Mouse (Mus musculus) ovary, postnatal 14 days (tissue): ENCODE data around the gene Gck.
A peak's percentile ranks its signal among the peaks of the same experiment; 100 is the strongest.
"Not testable (repeated sequence)": the region's sequence is repeated elsewhere in the genome, so short reads cannot be mapped to it uniquely, and the experiment has no call there.

ENCODE experiments used
- DNase-seq: peaks from one replicate; pipeline ENCODE4 v3.0.0; 2022; ENCODE audit warnings: low spot score

Gene Gck

GRCm38 (mm10) chr11:5907096-5907495 is 42.8 kb downstream of the Gck start:
- no peak for DNase-seq

DNA sequence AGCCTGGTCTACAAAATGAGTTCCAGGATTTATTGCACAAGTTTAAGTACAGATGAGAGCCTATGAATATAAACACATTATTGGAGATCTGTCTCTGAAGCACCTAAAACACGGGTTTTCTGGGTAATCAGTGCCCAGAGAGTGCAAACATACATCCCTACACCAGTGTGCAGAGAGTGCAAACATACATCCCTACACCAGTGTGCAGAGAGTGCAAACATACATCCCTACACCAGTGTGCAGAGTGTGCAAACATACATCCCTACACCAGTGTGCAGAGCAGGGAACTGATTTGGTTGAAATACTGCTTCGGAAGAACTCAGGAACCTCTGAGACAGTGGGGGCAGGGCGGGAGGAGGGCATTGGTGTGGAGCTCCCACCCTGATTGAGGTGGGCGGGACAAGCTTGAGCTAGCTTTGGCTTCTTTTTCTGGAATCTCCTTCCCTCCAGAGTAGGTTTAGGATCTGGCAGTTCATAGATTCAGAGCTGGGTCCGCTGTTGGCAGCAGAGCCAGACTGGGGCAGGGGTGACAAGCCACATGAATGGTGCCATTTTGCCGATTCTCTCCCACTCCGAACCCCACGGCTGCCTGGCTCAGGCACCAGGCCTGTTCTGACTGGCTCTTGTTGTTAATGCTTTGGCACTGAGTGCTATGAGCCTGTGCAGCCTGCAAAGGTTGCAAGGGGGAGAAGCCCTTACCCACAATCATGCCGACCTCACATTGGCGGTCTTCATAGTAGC is 43.9 kb downstream of the Gck start:
- DNase-seq, result no peak

GRCm38 (mm10) chr11:5904871-5905270 is 45.0 kb downstream of the Gck start:
- no peak for DNase-seq

GRCm38 (mm10) chr11:5904357-5904756 is 45.5 kb downstream of the Gck start:
- DNase-seq, result no peak

DNA sequence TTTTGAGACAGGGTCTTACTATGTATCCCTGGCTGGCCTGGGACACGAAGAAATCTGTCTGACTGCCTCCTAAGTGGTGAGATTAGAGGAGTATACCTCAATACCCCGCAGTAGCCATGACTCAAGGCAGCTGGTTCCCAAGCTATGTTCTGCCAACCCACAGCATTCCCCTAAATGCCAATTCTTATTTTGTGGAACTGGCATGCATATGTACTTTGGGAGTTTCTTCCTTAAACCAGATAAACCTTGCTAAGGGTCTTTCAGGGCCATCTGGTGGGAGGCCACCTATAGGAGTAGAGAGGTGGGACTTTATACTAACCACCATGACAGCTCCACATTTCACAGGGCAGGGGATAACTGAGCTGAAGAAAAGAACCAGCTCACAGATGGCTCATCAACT is 46.0 kb downstream of the Gck start:
- no peak for DNase-seq

GRCm38 (mm10) chr11:5902390-5902789 is 47.5 kb downstream of the Gck start:
- no peak for DNase-seq

GRCm38 (mm10) chr11:5901950-5902349 is 47.9 kb downstream of the Gck start:
- no peak for DNase-seq

- DNase-seq, result no peak
These were observed 48.6 kb downstream of the Gck start for GRCm38 (mm10) chr11:5901320-5901719.

DNA sequence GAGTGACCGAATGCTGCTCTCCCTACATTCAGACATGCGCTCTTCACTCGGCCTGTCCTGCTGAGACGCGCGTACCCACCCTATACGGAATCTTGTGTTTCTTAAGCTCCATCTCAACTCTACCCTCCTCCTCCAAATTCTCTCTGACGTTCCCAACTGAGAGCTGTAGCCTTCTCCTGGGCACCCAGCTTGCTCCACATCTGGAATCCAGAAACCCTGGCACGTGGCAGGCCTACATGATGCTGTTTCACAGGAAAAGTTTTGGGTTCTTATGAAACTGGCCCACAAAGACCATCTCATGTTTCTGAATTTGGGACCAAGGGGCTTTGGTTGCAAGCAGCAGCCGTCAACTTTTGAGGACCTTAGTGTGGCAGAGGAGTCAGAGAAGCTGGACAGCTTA is 50.6 kb downstream of the Gck start:
- DNase-seq, result no peak

DNA sequence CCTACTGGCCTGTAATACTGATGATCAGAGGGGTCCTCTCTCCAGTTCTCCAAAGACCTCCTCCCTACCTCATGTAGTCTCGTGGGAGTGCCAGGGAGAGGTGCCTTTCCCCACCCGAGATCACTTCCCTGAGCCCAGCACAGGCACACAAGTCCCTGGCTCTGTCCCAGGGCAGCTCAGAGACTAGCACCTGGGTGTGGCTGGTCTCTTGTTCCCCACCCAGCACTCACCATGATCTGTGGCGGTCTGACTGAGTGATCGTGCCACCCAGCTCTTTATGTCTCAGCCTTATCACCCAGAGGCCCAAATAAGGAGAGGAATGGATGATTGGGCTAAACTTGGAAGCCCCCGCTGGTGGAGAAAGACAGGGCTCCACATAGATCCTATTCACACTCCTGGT is 51.4 kb downstream of the Gck start, which contains the start of gene Myl7:
TSS of gene Myl7 (minus strand) at position 252 of the 400 bp plus-strand sequence.
- no peak for DNase-seq

DNA sequence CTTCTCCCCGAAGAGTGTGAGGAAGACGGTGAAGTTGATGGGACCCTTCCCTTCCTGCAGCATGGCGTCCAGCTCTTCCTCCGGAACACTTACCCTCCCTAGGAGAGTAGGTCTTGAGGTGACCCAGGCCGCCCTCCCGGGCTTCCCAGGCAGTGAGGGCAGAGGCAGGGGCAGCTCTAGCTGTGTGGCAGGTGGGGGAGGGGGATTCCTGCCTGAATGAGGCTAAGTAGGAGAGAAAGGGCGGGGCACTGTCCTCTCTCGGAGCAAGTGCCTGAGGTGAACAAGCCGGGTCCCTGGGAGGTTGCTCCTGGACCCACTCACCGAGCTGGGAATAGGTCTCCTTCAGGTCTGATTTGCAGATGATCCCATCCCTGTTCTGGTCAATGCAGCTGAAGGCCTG is 52.0 kb downstream of the Gck start:
- DNase-seq, result no peak

DNA sequence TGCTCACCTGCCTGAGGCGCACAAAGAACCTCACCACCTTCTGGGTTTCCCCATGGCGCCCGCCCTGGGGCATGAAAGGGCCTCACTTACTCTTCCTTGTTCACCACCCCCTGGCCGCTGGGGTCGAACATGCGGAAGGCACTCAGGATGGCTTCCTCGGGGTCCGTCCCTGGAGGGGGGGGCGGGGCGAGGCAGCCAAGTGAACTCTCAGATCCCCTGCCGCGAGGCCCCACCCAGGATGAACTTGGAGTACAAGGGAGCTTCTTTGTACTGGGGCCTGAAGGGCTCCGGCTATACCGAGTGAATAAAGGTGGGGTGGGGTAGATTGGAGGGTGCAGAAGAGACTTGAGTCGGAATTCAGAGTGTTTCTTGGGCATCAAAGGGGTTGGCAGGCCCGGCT is 52.7 kb downstream of the Gck start:
- no peak for DNase-seq

- DNase-seq, result no peak
These were observed 56.1 kb downstream of the Gck start for GRCm38 (mm10) chr11:5893807-5894206.

- no peak for DNase-seq
These were observed 57.0 kb downstream of the Gck start for GRCm38 (mm10) chr11:5892810-5893368.

DNA sequence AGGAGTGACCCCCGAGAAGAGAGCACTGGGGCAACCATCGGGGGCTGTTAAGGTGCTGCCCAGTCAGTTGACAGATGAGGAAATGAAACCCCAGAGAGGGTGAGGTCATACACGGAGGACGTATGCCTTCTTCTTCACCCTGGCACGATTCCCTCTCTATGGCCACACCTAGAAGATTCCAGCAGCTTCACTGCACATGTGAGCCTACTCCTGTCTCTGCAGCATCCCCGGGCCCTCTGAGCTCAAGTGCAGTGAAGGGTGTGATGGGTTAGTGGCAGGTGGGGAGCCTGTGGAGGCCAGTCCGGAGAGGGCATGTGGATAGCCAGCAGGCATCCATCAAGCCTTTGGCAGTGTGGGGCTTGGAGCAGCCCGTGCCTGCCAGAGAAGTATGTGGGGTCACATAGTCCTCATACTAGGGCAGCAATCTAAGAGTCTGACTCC is 57.7 kb downstream of the Gck start:
- DNase-seq, result no peak

DNA sequence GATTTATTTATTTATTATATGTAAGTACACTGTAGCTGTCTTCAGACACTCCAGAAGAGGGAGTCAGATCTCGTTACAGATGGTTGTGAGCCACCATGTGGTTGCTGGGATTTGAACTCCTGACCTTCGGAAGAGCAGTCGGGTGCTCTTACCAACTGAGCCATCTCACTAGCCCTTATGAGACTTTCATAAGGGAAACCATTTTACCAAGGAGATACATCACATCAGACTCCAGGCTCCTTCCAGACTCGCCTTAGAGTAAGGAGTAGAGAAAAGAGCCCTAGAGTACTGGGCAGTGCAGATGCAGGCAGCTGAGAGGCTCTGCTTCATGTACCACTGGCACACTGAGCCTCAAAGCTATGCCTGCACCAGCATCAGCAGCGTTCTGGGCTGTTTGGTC is 61.3 kb downstream of the Gck start:
- DNase-seq, result not testable (repeated sequence)

DNA sequence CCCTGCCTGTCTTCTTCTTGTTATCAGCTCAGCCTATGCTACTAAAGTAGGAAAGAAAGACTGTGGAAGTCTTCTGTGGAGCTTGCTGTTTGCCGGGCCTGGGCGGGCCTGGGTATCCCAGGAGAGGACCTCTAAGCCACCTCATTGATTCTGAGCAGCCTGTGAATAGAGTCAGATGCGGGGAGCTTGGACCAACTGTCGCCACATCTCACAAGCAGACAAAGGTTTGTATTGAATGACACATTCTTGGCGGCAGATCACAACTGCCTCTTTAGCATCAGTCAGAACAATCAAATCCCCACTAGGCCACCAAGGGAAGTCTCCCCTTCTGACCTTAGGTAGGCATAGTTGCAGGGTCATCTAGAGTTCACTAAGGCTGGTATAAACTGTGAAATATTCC is 62.6 kb downstream of the Gck start:
- DNase-seq, result no peak

- peak; percentile 61 for DNase-seq
These were observed 63.7 kb downstream of the Gck start for GRCm38 (mm10) chr11:5886187-5886586.

GRCm38 (mm10) chr11:5882518-5882917 is 67.4 kb downstream of the Gck start:
- no peak for DNase-seq

DNA sequence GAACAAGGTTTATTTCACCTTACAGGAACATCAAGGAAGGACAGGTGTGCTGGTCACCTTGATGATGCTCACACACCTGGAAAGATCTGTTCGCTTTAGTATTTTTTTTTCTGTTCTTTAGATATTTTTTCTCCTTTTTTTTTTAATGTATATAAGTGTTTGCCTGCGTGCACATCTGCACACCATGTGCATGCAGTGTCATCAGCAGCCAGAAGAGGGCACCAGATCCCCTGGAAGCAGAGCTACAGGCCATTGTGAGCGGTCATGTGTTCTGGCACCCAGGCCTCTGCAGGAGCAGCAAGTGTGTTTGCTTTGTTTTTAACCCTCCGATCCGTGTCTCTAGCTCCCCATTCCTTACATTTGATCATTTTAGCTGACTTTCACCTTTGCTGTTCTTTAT is 70.0 kb downstream of the Gck start:
- peak; percentile 49 for DNase-seq

DNA sequence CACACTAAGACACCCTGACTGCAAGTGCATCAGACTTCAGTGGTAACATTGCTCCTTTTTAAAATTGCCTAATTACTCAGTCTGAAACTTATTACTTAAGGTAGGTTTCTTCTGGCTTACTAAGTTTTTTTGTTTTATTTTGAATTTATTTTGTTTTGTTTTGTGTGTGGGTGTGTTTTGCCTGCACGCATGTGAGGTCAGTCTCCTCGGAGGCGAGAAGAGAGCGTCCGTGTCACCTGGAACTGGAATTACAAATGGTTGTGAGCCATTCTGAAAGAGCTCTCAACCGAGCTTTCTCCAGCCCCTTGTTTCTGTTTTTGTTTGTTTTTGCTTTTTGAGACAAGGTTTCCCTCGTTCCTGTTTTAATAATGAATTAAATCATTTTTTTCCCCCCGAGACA is 71.2 kb downstream of the Gck start:
- DNase-seq, result no peak

GRCm38 (mm10) chr11:5877921-5878526 is 71.9 kb downstream of the Gck start, which contains the start of gene Pold2:
Gene Pold2 (minus strand): TSS chr11:5878292.
- peak; percentile 92 for DNase-seq

GRCm38 (mm10) chr11:5877421-5877820 is 72.5 kb downstream of the Gck start:
- DNase-seq, result no peak
